Mouse (Mus musculus) small intestine, adult 2 months (tissue): ENCODE measurements around the gene Sgsm2. TPM values are rescaled to one million over a fixed set of nuclear protein-coding genes. Genes with fewer than 3 reads are reported as not detected.

Source experiments
- H3K27ac ChIP-seq: fragments of 200-500 bp; 2 replicates; pipeline ENCODE4 v1.5.1; 2012; ENCODE audit warnings: low read depth, low read length, control low read depth, inconsistent platforms; ENCODE audit not compliant: insufficient read depth
- H3K27me3 ChIP-seq: fragments of 200-500 bp; 2 replicates; pipeline ENCODE4 v1.6.1; 2012; ENCODE audit warnings: mild to moderate bottlenecking, moderate library complexity, low read length, inconsistent platforms; ENCODE audit not compliant: control insufficient read depth, insufficient read depth
- H3K36me3 ChIP-seq: fragments of 200-500 bp; 2 replicates; pipeline ENCODE4 v1.6.1; 2012; ENCODE audit warnings: mild to moderate bottlenecking, low read length, control low read depth, inconsistent platforms; ENCODE audit not compliant: control insufficient read depth, insufficient read depth
- H3K4me1 ChIP-seq: fragments of 200-500 bp; 2 replicates; pipeline ENCODE4 v1.6.1; 2012; ENCODE audit warnings: low read length, inconsistent platforms, mixed read lengths; ENCODE audit not compliant: control insufficient read depth, insufficient read depth, insufficient read length
- H3K4me3 ChIP-seq: fragments of 200-500 bp; 2 replicates; pipeline ENCODE4 v1.5.1; 2012; ENCODE audit warnings: low read depth, mild to moderate bottlenecking, control low read depth, inconsistent platforms, low read length, moderate library complexity
- CTCF ChIP-seq: fragments of 200-500 bp; IDR thresholded peaks from 2 replicates; pipeline ENCODE4 v1.5.1; 2012; ENCODE audit warnings: low read depth, mild to moderate bottlenecking, control low read depth, inconsistent platforms, low read length, moderate library complexity, mixed read lengths; ENCODE audit not compliant: insufficient replicate concordance, insufficient read length; ENCODE audit errors: extremely low read depth
- POLR2A ChIP-seq: fragments of 200-500 bp; IDR thresholded peaks from 2 replicates; pipeline ENCODE4 v1.6.1; 2012; ENCODE audit warnings: low read depth, mild to moderate bottlenecking, control low read depth, inconsistent platforms, low read length, moderate library complexity
- WGBS: fragments of 180-500 bp; shearing (Covaris S2); methylation state at CpG from one replicate; pipeline ENCODE4 v1.1.7; 2018; 5-methylcytosine and 5-hydroxymethylcytosine counted together
- polyA plus RNA-seq: library from polyadenylated mRNA; depleted of rRNA; stranded (reverse); fragments of >200 nt; gene quantifications from 2 replicates; pipeline ENCODE4 v1.2.3, GENCODE M21; 2012

The Sgsm2 gene
- polyA plus RNA-seq, 1 experiment, result 9.7 TPM

- peaks cover 21% of the 10 kb centered on the region for H3K4me1 ChIP-seq
- 31% methylated on average over 16 of the region's 16 CpGs for WGBS
- no peak for TF ChIP-seq POLR2A
- TF ChIP-seq CTCF, result no peak
- H3K36me3 ChIP-seq, result no peaks in the 10 kb centered on the region
- peak overlapping the region; percentile 53 for H3K27ac ChIP-seq
- H3K27me3 ChIP-seq, result no peaks in the 10 kb centered on the region
- H3K4me3 ChIP-seq, result peak overlapping the region; percentile 71
Observed at GRCm38 (mm10) chr11:74837056-74837693, 59.7 kb downstream of the Sgsm2 start.

- WGBS, result 94% methylated on average over 22 of the region's 22 CpGs
- TF ChIP-seq CTCF (no peak), POLR2A (no peak)
Observed at GRCm38 (mm10) chr11:74836225-74837055, 60.4 kb downstream of the Sgsm2 start.

GRCm38 (mm10) chr11:74835593-74836224 lies 61.2 kb downstream of the Sgsm2 start:
- 86% methylated on average over 6 of the region's 6 CpGs for WGBS
- Histone ChIP-seq H3K27ac (no peak overlapping the region), H3K4me1 (peaks cover 21% of the 10 kb centered on the region), H3K4me3 (no peak overlapping the region), H3K27me3 (no peaks in the 10 kb centered on the region), H3K36me3 (no peaks in the 10 kb centered on the region)
- no peak for TF ChIP-seq POLR2A
- TF ChIP-seq CTCF, result no peak

More at GRCm38 (mm10) chr11:74836225-74837055, 60.4 kb downstream of the Sgsm2 start:
- Histone ChIP-seq H3K4me1 (peaks cover 21% of the 10 kb centered on the region), H3K36me3 (no peaks in the 10 kb centered on the region), H3K27ac (no peak overlapping the region), H3K4me3 (no peak overlapping the region), H3K27me3 (no peaks in the 10 kb centered on the region)

DNA sequence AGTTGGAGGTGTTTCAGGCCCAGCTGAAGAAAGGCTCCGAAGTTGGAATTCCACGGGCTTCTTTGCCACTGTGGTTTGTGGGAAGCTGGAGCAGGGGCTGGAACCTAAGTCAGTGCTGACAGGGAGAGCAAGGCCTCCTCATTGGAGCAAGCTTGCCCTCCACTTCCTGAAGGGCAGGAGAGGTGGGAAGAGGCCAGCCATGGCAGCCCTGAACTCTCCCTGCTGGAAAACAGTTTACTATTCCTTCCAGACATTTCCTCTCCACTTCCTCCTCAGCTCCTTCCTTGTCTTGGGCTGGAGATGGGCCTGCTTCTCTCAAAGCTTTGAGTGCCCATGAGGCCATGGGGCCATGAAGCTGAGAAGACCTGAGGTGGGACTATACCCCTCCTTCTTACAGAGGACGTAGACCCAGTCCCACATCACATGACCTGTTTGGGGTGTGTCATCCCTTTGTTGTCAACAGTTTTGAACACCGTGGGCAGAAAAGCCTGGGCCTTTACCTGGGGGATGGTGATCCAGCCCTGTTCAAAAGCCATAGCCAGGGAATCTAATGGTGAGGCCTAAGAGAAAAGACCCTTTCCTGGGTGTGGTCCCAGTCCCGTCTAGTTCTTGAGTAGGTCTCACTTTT lies 62.1 kb downstream of the Sgsm2 start:
- Histone ChIP-seq H3K27me3 (no peaks in the 10 kb centered on the region), H3K4me1 (peaks cover 21% of the 10 kb centered on the region), H3K36me3 (no peaks in the 10 kb centered on the region), H3K4me3 (no peak overlapping the region), H3K27ac (peak overlapping the region; percentile 20; the same call in 1 of the 2 replicates)
- WGBS, result 40% methylated on average over 5 of the region's 5 CpGs
- TF ChIP-seq CTCF (no peak), POLR2A (no peak)

- 42% methylated on average over 1 of the region's 1 CpGs for WGBS
- H3K4me1 ChIP-seq, result peaks cover 20% of the 10 kb centered on the region
- H3K27me3 ChIP-seq, result no peaks in the 10 kb centered on the region
- no peak overlapping the region for H3K4me3 ChIP-seq
- TF ChIP-seq CTCF (no peak), POLR2A (no peak)
- no peaks in the 10 kb centered on the region for H3K36me3 ChIP-seq
- H3K27ac ChIP-seq, result peak overlapping the region; percentile 20
Observed at GRCm38 (mm10) chr11:74834359-74834638, 62.6 kb downstream of the Sgsm2 start.

GRCm38 (mm10) chr11:74833536-74834358 lies 63.1 kb downstream of the Sgsm2 start:
- 70% methylated on average over 8 of the region's 8 CpGs for WGBS
- H3K4me3 ChIP-seq, result no peak overlapping the region
- peaks cover 21% of the 10 kb centered on the region for H3K4me1 ChIP-seq
- TF ChIP-seq CTCF (no peak), POLR2A (no peak)
- H3K27me3 ChIP-seq, result no peaks in the 10 kb centered on the region
- H3K27ac ChIP-seq, result peak overlapping the region; percentile 20; the same call in 1 of the 2 replicates
- H3K36me3 ChIP-seq, result no peaks in the 10 kb centered on the region
